In the genomic region with DNA sequence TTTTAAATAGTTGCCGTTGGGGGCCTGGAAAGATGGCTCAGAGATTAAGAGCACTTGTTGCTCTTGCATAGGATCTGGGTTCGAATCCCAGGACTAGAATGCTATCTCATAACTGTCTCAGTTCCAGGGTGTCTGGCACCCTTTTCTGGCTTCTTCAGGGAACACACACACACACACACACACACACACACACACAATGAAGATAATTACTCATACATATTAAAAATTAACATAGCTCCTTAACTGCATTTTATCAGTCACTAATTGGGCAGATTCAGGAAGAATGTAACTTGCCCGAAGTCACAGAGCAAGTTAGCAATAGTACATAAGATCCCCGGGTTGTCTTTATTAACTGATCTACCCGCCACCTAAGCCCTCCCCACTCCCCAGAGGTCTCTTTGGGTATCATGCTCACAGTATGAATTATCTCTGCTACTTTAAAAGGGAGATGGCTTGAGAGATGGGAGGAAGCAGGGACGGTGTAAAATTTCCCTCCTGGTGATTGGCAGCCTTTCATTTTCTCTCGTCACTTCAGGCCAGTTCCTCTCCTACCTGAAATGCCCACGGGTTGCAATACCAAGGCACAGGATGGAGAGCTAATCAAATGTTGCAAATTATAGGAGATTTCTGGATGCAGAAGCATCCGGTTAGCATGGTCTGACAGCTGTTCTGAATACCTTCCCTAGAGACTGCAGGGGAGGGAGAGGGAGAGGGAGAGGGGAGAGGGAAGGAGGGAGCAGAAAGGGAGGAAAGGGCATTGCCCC, we compare ENCODE assay signal across 12 mouse cellular contexts.
DNase-seq lines count a peak whose midpoint lies in the region; ATAC-seq and TF ChIP-seq lines count a peak whose summit lies in the region.
"Had no signal": no experiment of that assay in that cellular context is flagged by ENCODE, and none has a peak within 500 bp of the region (broad histone marks: within the 10 kb centered on the region; RNA-seq: fewer than 3 reads in every experiment).

No protein-coding gene starts in this region.

- H3K9ac ChIP-seq in embryonic facial prominence, embryonic 14.5 days (ENCODE audit: low read depth, low read length) = no peak overlapping the region
- H3K9ac ChIP-seq in hindbrain, embryonic 15.5 days = no peak overlapping the region
- H3K9ac ChIP-seq: embryonic facial prominence, embryonic 12.5 days; liver, embryonic 12.5 days had no signal

- no peaks in the 10 kb centered on the region for H3K9me3 ChIP-seq in embryonic facial prominence, embryonic 14.5 days (ENCODE audit: control insufficient read depth, low read length)
- no peaks in the 10 kb centered on the region for H3K9me3 ChIP-seq in embryonic facial prominence, embryonic 10.5 days
- H3K9me3 ChIP-seq in hindbrain, embryonic 15.5 days = no peaks in the 10 kb centered on the region
- H3K9me3 ChIP-seq: embryonic facial prominence, embryonic 12.5 days; liver, embryonic 12.5 days had no signal

- DNase-seq in embryonic facial prominence, embryonic 14.5 days (ENCODE audit: low spot score) = no peak
- no peak for DNase-seq in embryonic facial prominence, embryonic 10.5 days (ENCODE audit: low spot score)
- peak; percentile 43 for DNase-seq in MN1 (ENCODE audit: low spot score)
- peak; percentile 67 to 72 for DNase-seq in cerebellum, postnatal 25 days
- DNase-seq in layer of hippocampus, postnatal 25 days (ENCODE audit: extremely low spot score in 1 of 2, low spot score in 1 of 2) = no peak
- DNase-seq in urinary bladder, postnatal 4 days (ENCODE audit: low spot score in 2 of 2) = no peak
- no peak for DNase-seq in layer of hippocampus, adult 2 months (ENCODE audit: low spot score in 2 of 2)
- DNase-seq: adrenal gland, postnatal 10 days had no signal

- H3K27me3 ChIP-seq in embryonic facial prominence, embryonic 14.5 days (replicated peaks; ENCODE audit: control insufficient read depth, insufficient read depth, low read length) = no peaks in the 10 kb centered on the region
- H3K27me3 ChIP-seq in embryonic facial prominence, embryonic 10.5 days (replicated peaks; ENCODE audit: low read depth, poor library complexity, severe bottlenecking) = peaks cover 10% of the 10 kb centered on the region; the same call in 1 of the 2 replicates
- H3K27me3 ChIP-seq in hindbrain, embryonic 15.5 days = 0 out of 2 replicates have a peak, but pooled peaks cover 3% of the 10 kb centered on the region
- H3K27me3 ChIP-seq: embryonic facial prominence, embryonic 12.5 days; liver, embryonic 12.5 days had no signal

- no peaks in the 10 kb centered on the region for H3K4me1 ChIP-seq in embryonic facial prominence, embryonic 14.5 days (ENCODE audit: control insufficient read depth, insufficient read depth, low read length)
- peaks cover 39% of the 10 kb centered on the region for H3K4me1 ChIP-seq in embryonic facial prominence, embryonic 10.5 days
- H3K4me1 ChIP-seq in hindbrain, embryonic 15.5 days (replicated peaks) = peaks cover 16% of the 10 kb centered on the region
- H3K4me1 ChIP-seq: liver, embryonic 12.5 days had no signal

- 42% methylated on average over 9 of the region's 9 CpGs for WGBS in embryonic facial prominence, embryonic 14.5 days
- 49% methylated on average over 9 of the region's 9 CpGs for WGBS in embryonic facial prominence, embryonic 10.5 days
- WGBS in hindbrain, embryonic 15.5 days = 35% methylated on average over 9 of the region's 9 CpGs

- H3K4me2 ChIP-seq in embryonic facial prominence, embryonic 14.5 days (ENCODE audit: low read depth, low read length) = no peak overlapping the region
- H3K4me2 ChIP-seq in hindbrain, embryonic 15.5 days = no peak overlapping the region
- H3K4me2 ChIP-seq: embryonic facial prominence, embryonic 12.5 days; liver, embryonic 12.5 days had no signal

- no peak for TF ChIP-seq CTCF in layer of hippocampus, adult 2 months (conservative IDR thresholded peaks at IDR 0.05)

- no peak overlapping the region for H3K27ac ChIP-seq in embryonic facial prominence, embryonic 14.5 days (replicated peaks; ENCODE audit: low read depth, low read length)
- no peak overlapping the region; the same call in 1 of the 2 replicates for H3K27ac ChIP-seq in embryonic facial prominence, embryonic 10.5 days (replicated peaks)
- 0 out of 2 replicates have a peak overlapping the region, but pooled peaks have one; percentile 21 for H3K27ac ChIP-seq in hindbrain, embryonic 15.5 days (replicated peaks)
- no peak overlapping the region for H3K27ac ChIP-seq in layer of hippocampus, adult 2 months
- H3K27ac ChIP-seq: embryonic facial prominence, embryonic 12.5 days; liver, embryonic 12.5 days had no signal

- ATAC-seq in embryonic facial prominence, embryonic 14.5 days (ENCODE audit: low read depth) = peak; percentile 6; the same call in 1 of the 2 replicates
- ATAC-seq in hindbrain, embryonic 15.5 days (ENCODE audit: low FRiP score, low read depth) = peak; percentile 66
- ATAC-seq: inflammation-experienced regulatory T-cells, adult 6 months; liver, embryonic 12.5 days had no signal

- no peaks in the 10 kb centered on the region for H3K36me3 ChIP-seq in embryonic facial prominence, embryonic 14.5 days (ENCODE audit: control insufficient read depth, insufficient read depth, low read length)
- no peaks in the 10 kb centered on the region for H3K36me3 ChIP-seq in embryonic facial prominence, embryonic 10.5 days (replicated peaks)
- H3K36me3 ChIP-seq in hindbrain, embryonic 15.5 days = no peaks in the 10 kb centered on the region
- H3K36me3 ChIP-seq: embryonic facial prominence, embryonic 12.5 days; liver, embryonic 12.5 days had no signal

- H3K4me3 ChIP-seq in embryonic facial prominence, embryonic 14.5 days (ENCODE audit: low read depth, low read length) = no peak overlapping the region
- H3K4me3 ChIP-seq in embryonic facial prominence, embryonic 10.5 days = no peak overlapping the region
- H3K4me3 ChIP-seq in hindbrain, embryonic 15.5 days = no peak overlapping the region
- H3K4me3 ChIP-seq in layer of hippocampus, adult 2 months = no peak overlapping the region
- H3K4me3 ChIP-seq: embryonic facial prominence, embryonic 12.5 days; liver, embryonic 12.5 days had no signal

Comparison
In these comparisons a context has a peak if more than half of its experiments do, and no peak if none do; other contexts are left out.
1. DNase-seq: peak in MN1 (single experiment) and cerebellum, postnatal 25 days (2 of 2); none in embryonic facial prominence, embryonic 14.5 days (single experiment), embryonic facial prominence, embryonic 10.5 days (single experiment), layer of hippocampus, postnatal 25 days (0 of 2), urinary bladder, postnatal 4 days (0 of 2) and layer of hippocampus, adult 2 months (0 of 2).